Mouse (Mus musculus) left cerebral cortex, adult 2 months (tissue): ENCODE measurements around the gene Tns2. TPM values are rescaled to one million over a fixed set of nuclear protein-coding genes. Genes with fewer than 3 reads are reported as not detected.

Experiments used
- DNase-seq, 2 experiments: peaks; one replicate each; pipeline ENCODE4 v3.0.0; 2021 to 2022; ENCODE audit warnings: low spot score in 2 of 2, mixed read lengths in 1 of 2; ENCODE audit errors: extremely low spot score in 1 of 2
- H3K27ac ChIP-seq: fragments of 200-600 bp; 2 replicates; pipeline ENCODE4 v1.8.1; 2022
- H3K4me3 ChIP-seq: fragments of 200-600 bp; 2 replicates; pipeline ENCODE4 v1.8.1; 2022
- CTCF ChIP-seq: fragments of 200-600 bp; IDR thresholded peaks from 2 replicates; pipeline ENCODE4 v1.8.1; 2022; ENCODE audit warnings: antibody characterized with exemption, mild to moderate bottlenecking, moderate library complexity
- intact Hi-C: fragments of 180-260 bp; cut with DNase I; formaldehyde crosslinking; loops from one replicate; pipeline ENCODE4 v1.15.1; 2025
- long read RNA-seq, 2 experiments: library from polyadenylated mRNA; stranded (forward); transcript quantifications; one replicate each; pipeline ENCODE4 v2.0.0; 2021; ENCODE audit warnings: borderline mapping rate in 2 of 2
- total RNA-seq, 2 experiments: library from RNA; stranded (reverse); gene quantifications; 2 replicates each; pipeline ENCODE4 v1.2.3; 2021

Gene Tns2
- total RNA-seq, result 10 to 100 TPM; 16.4 to 22.8 TPM
- long read RNA-seq, experiment 1, full-length matches to known transcripts, result 19 of 31 reads
- long read RNA-seq, experiment 1, partial matches to known transcripts, result 6 of 31 reads
- long read RNA-seq, experiment 1, other reads (novel, unspliced or antisense), result 6 of 31 reads
- long read RNA-seq, experiment 2, full-length matches to known transcripts, result 14 of 22 reads
- long read RNA-seq, experiment 2, partial matches to known transcripts, result 1 of 22 reads
- long read RNA-seq, experiment 2, other reads (novel, unspliced or antisense), result 7 of 22 reads

- intact Hi-C loops, result loop anchor here (5.0 kb wide), 1 partner anchor 122 kb away; no protein-coding TSS in a partner anchor
- peak; percentile 78 for DNase-seq
- TF ChIP-seq CTCF, result peak; percentile 57
- Histone ChIP-seq H3K4me3 (peak within 1 kb of the TSS; percentile 49), H3K27ac (peak within 1 kb of the TSS; percentile 87)
These were observed at the start of gene Tns2 for GRCm38 (mm10) chr15:102100161-102100981. Tns2 (plus strand) TSS chr15:102100413.

GRCm38 (mm10) chr15:102051920-102052683 lies 48.1 kb upstream of the Tns2 start:
- TF ChIP-seq CTCF, result peak; percentile 8; the same call in 1 of the 2 replicates
- H3K27ac ChIP-seq, result peak overlapping the region; percentile 70
- intact Hi-C loops, result no loop called here
- peak overlapping the region; percentile 51 for H3K4me3 ChIP-seq
- peak; percentile 60 to 61 for DNase-seq

GRCm38 (mm10) chr15:102056495-102057174 lies 43.6 kb upstream of the Tns2 start:
- no peak for DNase-seq
- intact Hi-C loops, result no loop called here
- no peak for TF ChIP-seq CTCF
- Histone ChIP-seq H3K4me3 (no peak overlapping the region), H3K27ac (no peak overlapping the region)

GRCm38 (mm10) chr15:102065661-102066325 lies 34.4 kb upstream of the Tns2 start:
- TF ChIP-seq CTCF, result peak; percentile 100
- intact Hi-C loops, result loop anchor here (1.0 to 5.0 kb wide), 4 partner anchors 77 to 728 kb away; no protein-coding TSS in a partner anchor
- no peak overlapping the region for H3K4me3 ChIP-seq
- peak; percentile 89 to 93 for DNase-seq
- H3K27ac ChIP-seq, result no peak overlapping the region

- intact Hi-C loops, result loop anchor here (10.0 kb wide), 2 partner anchors 604 to 846 kb away; partner anchors contain the start of genes Atp5g2 and Grasp
- DNase-seq, result no peak
- no peak overlapping the region for H3K27ac ChIP-seq
- no peak overlapping the region for H3K4me3 ChIP-seq
- TF ChIP-seq CTCF, result no peak
These were observed 29.4 kb upstream of the Tns2 start for GRCm38 (mm10) chr15:102070476-102071467.

GRCm38 (mm10) chr15:102072963-102073558 lies 27.2 kb upstream of the Tns2 start:
- TF ChIP-seq CTCF, result no peak
- no peak for DNase-seq
- Histone ChIP-seq H3K4me3 (peak overlapping the region; percentile 72), H3K27ac (peak overlapping the region; percentile 94; the same call in 1 of the 2 replicates)
- intact Hi-C loops, result loop anchor here (10.0 kb wide), 2 partner anchors 602 to 848 kb away; partner anchors contain the start of genes Atp5g2 and Grasp

GRCm38 (mm10) chr15:102073559-102074069 lies 26.6 kb upstream of the Tns2 start, which contains the start of gene Eif4b:
Eif4b (plus strand) TSS chr15:102073773.
- DNase-seq, result peak; percentile 98 to 99
- intact Hi-C loops, result loop anchor here (10.0 kb wide), 2 partner anchors 601 to 849 kb away; partner anchors contain the start of genes Atp5g2 and Grasp
- Histone ChIP-seq H3K27ac (peak within 1 kb of the TSS; percentile 94), H3K4me3 (peak within 1 kb of the TSS; percentile 72)
- no peak; the same call in 1 of the 2 replicates for TF ChIP-seq CTCF

GRCm38 (mm10) chr15:102074070-102074731 lies 26.0 kb upstream of the Tns2 start:
- Histone ChIP-seq H3K27ac (peak overlapping the region; percentile 94), H3K4me3 (peak overlapping the region; percentile 72)
- TF ChIP-seq CTCF, result no peak
- intact Hi-C loops, result loop anchor here (10.0 kb wide), 2 partner anchors 601 to 849 kb away; partner anchors contain the start of genes Atp5g2 and Grasp
- peak; percentile 57 to 67 for DNase-seq
